Mouse (Mus musculus) right cerebral cortex, postnatal 14 days (tissue): ENCODE measurements around the gene Ehbp1l1.
A peak's percentile ranks its signal among the peaks of the same experiment; 100 is the strongest.

ENCODE experiments used
- DNase-seq: peaks from one replicate; pipeline ENCODE4 v3.0.0; 2022

The Ehbp1l1 gene

DNA sequence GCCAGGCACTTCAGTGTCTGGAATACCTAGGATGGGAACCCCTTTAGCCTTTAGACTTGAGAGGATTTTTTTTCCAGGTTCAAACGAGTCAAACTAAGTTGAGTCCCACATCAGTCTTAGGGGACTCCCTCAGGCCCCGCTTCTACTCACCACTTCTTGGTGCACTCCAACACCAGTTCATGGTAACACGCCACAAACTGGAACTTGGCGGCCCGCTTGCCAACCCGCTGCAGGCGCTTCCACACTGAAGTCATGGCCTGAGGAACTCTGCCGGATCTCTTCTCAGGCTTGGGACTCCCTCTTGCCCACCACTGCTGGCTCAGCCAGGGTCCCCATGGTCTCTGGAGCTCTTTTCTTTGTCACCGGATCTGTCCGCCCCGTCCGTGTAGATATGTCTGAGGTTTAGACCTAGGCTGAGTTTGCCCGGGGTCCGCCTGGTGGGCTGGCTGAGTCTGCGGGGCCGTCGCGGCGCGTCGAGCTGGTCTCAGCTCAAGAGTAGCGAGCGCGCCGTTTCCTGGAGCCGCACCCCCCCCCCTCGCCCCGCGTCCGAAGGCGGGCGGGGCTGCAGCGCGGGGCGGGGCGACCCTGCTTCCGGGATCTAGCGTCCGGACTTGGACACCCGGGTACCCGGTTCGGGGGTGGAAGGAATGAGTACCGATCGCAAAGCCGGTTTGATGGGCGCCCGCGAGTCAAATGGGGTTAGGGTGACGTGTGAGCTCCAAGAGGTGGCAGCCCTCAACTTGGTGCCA is at the start of gene Ehbp1l1:
Gene Ehbp1l1 (minus strand): TSS at position 551 of the 749 bp plus-strand sequence.
- DNase-seq = peak; percentile 42

DNA sequence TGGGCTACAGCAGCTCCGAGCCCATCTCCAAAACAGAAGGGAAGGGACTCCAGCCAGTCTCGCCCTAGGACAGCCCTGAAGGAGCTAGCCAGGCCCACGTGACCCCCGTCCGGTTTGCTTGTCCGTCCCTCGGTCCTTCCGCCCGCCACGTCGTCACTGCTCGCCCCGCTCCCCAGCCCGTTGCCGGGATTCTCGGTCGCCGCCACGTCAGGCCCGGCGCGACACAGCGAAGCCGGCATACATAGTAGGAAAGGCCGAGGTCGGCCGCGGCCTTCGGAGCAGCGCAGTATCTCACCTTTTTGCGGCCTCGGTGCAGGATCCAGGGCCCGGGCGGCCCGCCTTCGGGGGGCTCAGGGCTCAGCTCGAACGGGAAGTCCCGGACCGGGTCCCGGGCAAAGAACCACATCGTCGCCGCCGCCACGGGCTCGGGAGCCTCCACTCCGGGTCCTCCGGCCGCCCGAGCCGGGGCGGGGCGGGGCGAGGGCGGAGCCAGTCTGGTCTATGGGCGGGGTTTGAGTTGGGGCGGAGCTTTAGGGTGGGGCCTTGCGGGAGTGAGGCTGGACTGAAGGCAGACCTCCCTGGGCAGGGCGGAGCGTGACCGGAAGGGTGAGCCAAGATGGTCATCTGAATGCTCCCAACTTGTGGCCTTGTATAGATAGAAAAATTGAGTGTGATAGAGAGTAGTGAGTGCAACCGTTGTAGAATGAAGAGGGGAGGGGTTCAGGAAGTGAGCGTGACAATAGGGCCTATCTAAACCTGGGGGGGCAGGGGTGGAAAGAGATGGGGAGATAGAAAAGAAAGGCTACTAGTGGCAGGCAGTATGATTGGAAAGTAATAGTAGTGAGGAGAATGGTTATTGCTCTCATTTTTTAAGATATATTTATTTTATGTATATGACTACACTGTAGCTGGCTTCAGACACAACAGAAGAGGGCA is 45.1 kb upstream of the Ehbp1l1 start, which contains the start of gene Scyl1:
Gene Scyl1 (minus strand): TSS at position 495 of the 936 bp plus-strand sequence.
- peak; percentile 89 for DNase-seq

DNA sequence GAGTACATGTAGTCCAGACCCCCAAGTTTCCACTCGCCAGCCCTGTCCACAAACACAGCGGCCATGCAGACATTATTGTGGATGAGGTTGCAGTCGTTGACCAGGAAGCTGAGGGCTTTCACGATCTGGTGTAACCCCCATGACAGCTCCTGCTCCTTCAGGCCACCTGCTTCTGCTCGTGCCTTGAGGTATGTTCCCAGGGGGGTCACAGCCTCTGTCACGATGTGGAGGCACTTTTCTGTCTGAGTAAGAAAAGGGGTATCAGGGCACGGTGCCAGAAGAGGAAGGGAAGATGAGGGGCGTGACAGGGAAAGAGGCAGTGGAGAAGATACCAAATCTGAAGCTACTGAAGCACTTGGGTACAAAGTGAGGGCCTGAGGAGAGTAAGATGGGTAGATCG is 44.2 kb upstream of the Ehbp1l1 start:
- no peak for DNase-seq

DNA sequence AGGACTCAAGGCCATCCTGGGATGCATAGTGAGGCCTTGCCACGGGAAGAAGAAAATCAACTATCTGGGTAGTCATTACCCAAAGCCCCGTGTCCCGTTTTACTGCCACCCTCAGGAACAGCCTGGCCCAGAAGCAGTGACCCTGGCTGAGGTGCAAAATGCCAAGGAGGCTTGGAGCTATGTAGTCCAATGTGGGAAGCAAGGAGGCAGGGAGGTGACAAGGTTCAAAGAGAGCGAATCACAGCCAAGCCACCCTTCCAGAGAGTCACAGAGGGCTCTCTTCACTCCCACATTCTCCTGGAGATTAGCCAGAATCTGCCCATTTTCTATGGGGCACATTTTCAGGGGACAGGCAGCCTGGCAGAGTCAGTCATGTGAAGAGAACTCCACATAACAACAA is 41.2 kb upstream of the Ehbp1l1 start:
- DNase-seq = no peak

DNA sequence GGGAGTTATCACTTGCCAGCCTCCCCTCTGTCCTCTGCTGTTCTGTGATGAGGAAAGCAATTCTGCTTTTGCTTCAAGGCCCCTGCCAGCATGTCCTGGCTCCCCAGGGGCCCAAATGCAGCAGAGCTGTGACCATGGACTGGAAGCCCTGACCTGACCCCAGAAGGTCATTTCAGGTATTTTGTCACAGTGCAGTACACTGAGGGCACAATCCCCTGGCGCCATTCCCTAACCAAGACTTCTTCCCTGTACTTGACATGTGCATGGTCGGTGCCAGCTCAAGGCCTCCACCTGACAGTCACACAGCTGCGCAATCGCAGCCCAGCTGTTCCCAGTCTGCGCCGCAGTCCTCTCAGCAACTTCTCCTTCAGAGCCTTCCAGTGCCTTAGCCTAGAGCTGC is 37.0 kb upstream of the Ehbp1l1 start:
- DNase-seq = no peak

DNA sequence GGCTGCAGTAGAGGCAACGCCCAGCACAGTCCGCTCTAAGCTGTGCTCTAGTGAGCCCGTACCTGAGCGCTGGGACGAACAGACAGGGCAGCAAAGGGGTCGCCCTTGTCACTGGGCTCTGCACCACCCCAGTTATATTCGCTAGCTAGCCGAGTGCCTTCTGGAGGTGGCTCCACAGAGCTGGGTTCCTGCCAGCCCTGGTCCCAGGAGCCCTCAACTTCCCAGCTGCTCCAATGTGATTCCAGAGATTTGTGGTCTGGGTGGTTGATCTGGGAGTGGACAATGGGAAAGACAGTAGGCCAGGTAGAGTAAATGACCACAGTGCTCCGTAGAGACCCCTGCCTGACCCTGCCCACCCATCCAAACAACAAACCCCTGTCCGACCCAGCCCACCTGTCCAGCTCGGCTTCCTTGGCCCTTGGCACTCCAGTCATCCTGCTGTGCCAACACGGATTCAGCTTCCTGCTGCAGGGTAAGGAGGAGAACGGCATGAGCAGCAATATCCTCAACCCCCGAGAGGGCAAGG is 32.8 kb upstream of the Ehbp1l1 start:
- DNase-seq = no peak

DNA sequence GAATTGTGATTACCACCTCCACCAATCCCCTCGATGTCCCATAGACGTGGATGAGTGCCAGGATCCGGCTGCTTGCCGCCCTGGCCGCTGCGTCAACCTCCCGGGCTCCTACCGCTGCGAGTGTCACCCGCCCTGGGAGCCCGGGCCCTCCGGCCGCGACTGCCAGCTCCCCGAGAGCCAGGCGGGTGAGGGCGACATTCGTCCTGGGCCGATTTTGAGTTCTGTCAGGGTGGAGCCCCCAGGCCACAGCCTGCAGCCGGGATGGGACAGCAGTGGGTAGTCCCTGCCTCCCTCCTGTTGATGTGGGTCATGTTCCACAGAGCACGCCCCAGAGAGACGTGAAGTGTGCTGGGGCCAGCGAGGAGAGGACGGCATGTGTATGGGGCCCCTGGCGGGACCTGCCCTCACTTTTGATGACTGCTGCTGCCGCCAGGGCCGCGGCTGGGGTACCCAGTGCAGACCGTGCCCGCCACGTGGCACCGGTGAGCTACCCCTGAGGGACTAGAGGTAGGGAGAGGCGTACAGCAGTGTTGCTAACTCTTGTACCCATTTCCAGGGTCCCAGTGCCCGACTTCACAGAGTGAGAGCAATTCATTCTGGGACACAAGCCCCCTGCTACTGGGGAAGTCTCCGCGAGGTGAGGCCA is 31.0 kb upstream of the Ehbp1l1 start:
- no peak for DNase-seq

DNA sequence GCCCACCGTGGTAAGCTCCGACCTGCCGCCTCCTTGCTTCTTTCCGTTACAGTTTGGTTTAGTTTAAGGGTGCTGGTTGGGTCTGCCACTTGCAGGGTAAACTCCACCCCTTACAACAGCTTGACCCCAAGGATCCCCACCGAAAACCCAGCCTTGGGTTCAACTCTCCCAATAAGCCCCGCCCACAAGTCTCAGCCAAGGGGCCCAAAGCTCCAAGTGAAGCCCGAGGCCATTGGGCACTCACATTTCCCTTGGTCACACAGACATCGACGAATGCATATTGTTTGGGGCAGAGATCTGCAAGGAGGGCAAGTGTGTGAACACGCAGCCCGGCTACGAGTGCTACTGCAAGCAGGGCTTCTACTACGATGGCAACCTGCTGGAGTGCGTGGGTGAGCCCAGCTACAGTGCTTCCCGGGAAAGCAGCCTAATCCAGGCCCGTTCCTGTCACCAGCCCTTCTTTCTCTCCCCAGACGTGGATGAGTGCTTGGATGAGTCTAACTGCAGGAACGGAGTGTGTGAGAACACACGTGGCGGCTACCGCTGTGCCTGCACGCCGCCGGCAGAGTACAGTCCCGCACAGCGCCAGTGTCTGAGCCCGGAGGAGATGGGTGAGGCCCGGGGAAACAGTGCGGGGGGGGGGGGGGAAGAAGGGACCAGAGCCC is 30.3 kb upstream of the Ehbp1l1 start:
- peak; percentile 74 for DNase-seq

DNA sequence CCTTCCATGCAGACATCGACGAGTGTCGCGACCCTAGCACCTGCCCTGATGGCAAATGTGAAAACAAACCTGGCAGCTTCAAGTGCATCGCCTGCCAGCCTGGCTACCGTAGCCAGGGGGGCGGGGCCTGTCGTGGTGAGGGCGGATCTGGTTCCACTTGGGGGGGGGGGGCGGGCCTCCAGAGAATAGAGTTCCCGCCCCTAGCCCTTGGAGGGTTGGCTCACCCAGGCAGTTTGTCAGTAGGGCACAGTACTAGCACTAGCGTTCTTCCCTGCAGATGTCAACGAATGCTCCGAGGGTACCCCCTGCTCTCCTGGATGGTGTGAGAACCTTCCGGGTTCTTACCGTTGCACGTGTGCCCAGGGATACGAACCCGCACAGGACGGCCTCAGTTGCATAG is 25.6 kb upstream of the Ehbp1l1 start:
- no peak for DNase-seq

DNA sequence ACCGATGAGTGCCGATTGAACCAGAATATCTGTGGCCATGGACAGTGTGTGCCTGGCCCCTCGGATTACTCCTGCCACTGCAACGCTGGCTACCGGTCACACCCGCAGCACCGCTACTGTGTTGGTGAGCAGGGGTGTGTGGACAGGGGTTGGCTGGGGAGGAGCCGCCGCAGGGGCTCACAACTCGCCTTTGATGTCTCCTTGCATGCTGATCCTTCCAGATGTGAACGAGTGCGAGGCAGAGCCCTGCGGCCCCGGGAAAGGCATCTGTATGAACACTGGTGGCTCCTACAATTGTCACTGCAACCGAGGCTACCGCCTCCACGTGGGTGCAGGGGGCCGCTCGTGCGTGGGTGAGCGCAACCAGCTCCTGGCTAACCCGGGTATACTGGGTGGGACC is 24.8 kb upstream of the Ehbp1l1 start:
- no peak for DNase-seq

DNA sequence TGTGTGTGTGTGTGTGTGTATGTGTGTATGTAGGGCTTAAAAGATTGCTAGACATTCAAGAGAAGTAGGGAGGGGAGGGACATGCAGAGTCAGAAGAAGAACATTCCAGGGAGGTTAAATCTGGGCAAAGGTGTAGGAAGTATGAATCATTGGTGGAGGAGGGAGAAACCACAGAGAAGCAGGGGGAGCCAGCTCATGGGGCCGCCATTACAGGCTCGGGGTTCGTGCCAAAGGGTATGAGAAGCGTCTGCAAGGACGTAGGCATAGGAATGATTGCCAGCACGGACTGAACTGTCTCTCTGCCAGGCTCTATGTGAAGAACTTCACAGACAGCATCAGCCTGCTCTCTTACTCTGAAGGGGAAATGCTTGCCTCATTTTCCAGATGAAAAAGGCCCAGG is 23.4 kb upstream of the Ehbp1l1 start:
- peak; percentile 11 for DNase-seq

DNA sequence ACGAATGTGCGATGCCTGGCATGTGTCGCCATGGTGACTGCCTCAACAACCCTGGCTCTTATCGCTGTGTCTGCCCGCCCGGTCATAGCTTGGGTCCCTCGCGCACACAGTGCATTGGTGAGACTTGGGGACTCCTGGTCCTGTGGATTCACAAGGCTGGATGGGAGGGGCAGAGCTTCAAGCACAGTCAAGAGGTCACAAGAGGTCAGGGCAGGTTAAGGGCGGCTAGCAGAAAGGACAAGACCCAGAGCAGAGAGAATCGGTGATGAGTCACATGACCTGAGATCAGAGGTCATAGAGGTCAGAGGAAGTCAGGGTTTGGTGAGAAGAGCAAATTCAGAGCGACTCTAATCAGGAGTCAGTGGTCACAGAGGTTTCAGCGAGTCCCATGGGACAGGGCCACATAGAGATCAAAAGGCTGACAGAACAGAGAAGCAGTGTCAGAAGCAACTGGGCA is 20.8 kb upstream of the Ehbp1l1 start:
- no peak for DNase-seq

DNA sequence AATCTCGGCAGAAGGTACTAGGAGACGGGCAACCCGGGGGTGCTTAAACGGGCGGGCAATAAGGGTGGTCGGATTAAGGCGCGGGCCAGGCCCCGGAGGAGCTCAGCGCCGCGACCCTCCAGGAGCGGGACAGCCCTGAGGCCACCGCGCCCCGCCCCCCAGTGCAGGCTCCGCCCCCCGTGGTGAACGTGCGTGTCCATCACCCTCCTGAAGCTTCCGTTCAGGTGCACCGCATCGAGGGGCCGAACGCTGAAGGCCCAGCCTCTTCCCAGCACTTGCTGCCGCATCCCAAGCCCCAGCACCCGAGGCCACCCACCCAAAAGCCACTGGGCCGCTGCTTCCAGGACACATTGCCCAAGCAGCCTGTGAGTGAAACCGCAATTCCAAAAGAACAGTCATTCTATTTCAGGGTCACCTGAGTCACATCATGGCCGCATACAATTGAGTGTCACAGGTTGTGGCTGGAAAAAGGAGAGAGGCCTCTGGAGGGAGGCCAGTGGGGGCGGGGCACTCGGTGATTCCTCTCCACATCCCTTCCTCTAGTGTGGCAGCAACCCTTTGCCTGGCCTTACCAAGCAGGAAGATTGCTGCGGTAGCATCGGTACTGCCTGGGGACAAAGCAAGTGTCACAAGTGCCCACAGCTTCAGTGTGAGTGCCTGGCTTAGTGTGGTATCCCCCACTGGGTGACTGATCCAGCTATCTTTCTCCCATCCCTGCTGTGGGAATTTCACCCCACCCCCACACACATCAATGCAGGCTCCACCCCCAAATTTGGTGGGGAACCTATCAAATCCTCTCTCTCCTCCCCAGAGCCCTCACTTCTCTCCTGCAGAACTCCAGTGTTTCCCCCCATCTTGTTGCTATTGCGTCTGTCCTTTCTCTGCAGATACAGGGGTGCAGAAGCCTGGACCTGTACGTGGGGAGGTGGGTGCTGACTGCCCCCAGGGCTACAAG is 19.9 kb upstream of the Ehbp1l1 start:
- DNase-seq = no peak

DNA sequence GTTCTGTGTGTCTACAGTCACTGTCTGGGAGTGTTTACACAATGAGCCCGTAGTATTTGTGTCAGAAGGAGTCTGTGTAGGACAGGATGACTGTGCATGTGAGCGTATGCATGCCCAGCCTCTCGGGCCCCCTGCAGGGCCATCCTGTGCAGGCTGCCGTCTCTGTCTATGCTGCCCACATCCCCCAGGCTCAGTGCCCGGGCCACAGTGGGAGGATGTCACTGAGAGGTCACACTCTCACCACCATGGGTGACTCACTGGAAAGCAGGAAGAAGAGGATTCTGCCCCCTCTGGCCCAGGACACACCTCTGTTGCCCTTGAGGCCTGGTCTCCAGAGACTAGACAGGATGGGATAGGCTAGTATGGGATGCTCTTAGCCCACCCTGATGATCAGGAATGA is 17.5 kb upstream of the Ehbp1l1 start:
- DNase-seq = no peak

DNA sequence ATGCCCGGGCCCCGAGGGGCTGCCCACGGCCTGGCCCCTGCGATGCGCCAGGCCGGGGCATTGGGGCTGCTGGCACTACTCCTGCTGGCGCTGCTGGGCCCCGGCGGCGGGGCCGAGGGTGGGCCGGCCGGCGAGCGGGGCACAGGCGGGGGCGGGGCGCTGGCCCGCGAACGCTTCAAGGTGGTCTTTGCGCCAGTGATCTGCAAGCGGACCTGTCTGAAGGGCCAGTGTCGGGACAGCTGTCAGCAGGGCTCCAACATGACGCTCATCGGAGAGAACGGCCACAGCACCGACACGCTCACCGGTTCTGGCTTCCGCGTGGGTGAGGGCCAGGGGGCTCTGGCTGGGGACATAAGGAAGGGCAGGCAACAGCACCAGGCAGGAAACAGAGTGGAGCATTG is 16.1 kb upstream of the Ehbp1l1 start:
- DNase-seq = no peak

DNA sequence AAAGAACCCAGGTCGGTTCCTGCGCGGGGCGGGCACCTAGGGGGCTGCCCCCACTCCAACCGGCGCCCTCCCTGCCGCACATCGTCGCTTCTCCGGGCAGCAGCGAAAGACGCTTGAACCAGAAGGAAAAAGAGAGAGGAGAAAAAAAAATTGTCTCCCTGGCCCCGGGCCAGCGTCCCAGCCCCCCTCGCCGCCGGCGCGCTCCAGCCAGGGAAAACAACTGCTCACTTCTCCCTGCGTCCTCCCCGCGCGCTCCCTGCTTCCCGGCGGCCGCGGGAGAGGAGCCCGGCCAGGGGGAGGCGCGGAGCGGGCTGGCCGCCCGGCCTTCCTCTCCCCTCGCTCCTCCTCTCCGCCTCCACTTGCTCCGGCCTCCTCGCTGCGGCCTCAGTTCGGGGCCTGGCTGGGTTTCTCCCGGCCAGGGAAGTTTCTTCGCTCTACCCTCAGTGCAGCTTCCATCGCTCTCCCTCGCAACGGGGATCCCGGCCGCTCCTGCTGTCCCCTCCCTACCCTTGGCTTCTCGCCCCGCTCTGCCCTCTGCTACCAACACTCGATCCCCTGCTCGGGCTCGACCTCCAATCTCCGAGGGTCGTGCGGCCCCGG is 15.6 kb upstream of the Ehbp1l1 start:
- peak; percentile 72 for DNase-seq

DNA sequence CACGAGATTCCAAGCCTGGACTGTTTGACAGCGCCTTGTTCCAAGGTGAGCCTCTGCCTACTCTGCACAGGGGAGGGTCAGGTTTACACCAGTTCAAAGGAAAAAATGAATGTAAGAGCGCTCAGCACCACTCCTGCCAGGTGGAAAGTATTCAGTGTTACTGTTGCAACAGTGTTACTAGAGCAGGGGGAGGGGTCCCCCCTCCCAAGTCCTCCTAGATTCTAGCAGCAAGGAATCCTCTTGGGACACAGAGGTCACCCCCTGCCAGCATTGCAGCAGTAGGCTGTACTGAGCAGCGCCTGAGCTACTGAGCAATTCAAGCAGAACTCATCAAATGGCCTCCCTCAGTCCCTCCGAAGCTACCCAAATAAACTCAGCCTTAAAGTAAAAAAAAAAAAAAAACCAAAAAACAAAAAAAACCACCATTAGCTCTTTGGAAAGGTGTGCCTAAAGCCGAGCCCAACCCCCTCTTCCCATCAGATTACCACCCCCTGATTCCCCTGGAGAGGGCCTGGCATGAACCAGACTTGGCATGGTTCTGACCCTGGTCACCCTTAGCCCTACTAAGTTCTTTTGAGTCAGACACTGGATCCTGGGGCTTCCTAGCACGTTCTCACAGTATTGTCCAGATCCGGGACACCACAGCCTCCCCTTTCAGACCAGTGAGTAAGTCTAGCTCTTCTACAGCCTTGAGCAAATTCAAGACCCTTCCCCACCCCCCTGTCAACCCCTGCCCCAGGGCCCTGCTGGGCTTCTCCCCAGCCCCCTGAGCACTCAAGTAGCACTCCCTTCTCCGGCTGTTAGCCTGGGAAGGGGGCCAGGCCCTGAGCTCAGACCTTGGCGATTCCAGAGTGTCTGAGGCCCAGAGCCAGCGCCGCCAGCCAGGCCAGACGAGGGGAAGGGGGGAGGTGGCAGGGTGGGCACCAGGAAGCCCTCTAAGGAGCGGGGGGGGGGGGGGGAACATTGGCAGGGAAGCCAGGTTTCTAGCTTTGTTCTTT is 14.5 kb upstream of the Ehbp1l1 start, which contains the start of gene Ltbp3:
Gene Ltbp3 (plus strand): TSS at position 585 of the 998 bp plus-strand sequence.
- DNase-seq = no peak

DNA sequence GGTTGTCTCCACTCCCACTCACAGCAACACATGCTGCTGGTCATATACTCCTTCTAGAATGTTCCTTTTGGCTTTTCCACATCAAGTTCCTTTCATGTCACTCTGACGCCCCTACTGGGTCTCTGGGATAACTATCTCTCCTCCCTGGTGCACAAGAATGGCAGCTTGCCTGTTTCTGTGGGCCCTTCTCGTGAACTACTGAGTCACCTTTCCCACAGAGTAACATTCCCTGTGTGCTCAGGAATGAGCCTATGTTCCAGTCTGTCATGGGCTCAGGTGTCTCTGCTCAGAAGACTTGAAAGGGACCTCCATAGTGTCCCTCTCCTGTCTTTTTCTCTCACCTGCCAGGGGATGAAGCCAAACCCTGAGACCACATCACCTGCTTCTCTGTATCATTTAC is 13.3 kb upstream of the Ehbp1l1 start:
- no peak for DNase-seq

DNA sequence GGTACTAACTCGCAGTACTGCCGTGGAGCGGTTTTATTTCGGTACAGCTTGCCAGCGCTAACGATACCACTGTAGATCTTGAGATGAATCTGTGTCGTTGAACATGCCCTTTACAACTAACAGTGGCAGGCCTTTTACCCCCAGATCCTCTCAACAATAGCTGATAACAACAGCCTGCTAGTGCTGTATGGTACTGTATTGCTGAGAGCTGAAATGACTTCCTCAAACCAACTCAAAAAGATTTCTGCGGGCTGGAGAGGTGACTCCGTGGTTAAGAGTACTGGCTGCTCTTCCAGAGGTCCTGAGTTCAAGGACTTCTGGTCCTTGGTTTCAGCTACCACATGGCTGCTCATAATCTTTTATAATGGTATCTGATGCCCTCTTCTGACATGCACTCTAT is 8.2 kb upstream of the Ehbp1l1 start:
- no peak for DNase-seq
